Mouse (Mus musculus) heart, postnatal 0 days (tissue): ENCODE results near the gene Panx3. TPM values are rescaled to one million over a fixed set of nuclear protein-coding genes. Genes with fewer than 3 reads are reported as not detected.
A peak's percentile ranks its signal among the peaks of the same experiment; 100 is the strongest.

Source experiments
- ATAC-seq: fragments of 200-750 bp; cut with Nextera tagmentation; 2 replicates; pipeline ENCODE4 v1.8.0; 2017; ENCODE audit warnings: low read depth, moderate number of reproducible peaks, moderate library complexity; ENCODE audit not compliant: insufficient read depth
- DNase-seq: peaks from one replicate; pipeline ENCODE4 v3.0.0-alpha.2; 2016; ENCODE audit warnings: low spot score
- H3K27ac ChIP-seq: fragments of 300-500 bp; sonication (generic); 2 replicates; pipeline ENCODE4 v1.5.1; 2014; ENCODE audit warnings: low read depth, mild to moderate bottlenecking
- H3K27me3 ChIP-seq: fragments of 300-500 bp; sonication (generic); 2 replicates; pipeline ENCODE4 v1.6.1; 2014; ENCODE audit warnings: low read length, mixed read lengths; ENCODE audit not compliant: control insufficient read depth, insufficient read depth
- H3K36me3 ChIP-seq: fragments of 300-500 bp; sonication (generic); replicated peaks from 2 replicates; pipeline ENCODE4 v1.6.1; 2014; ENCODE audit warnings: low read length, mixed read lengths; ENCODE audit not compliant: control insufficient read depth, insufficient read depth
- H3K4me1 ChIP-seq: fragments of 300-500 bp; sonication (generic); 2 replicates; pipeline ENCODE4 v1.6.1; 2014; ENCODE audit warnings: antibody characterized with exemption; ENCODE audit not compliant: control insufficient read depth, insufficient read depth
- H3K4me2 ChIP-seq: fragments of 300-500 bp; sonication (generic); 2 replicates; pipeline ENCODE4 v1.6.1; 2014; ENCODE audit warnings: low read depth, mild to moderate bottlenecking, low read length, moderate library complexity
- H3K4me3 ChIP-seq: fragments of 300-500 bp; sonication (generic); 2 replicates; pipeline ENCODE4 v1.5.1; 2014; ENCODE audit warnings: low read depth, low read length
- H3K9ac ChIP-seq: fragments of 300-500 bp; sonication (generic); replicated peaks from 2 replicates; pipeline ENCODE4 v1.6.1; 2014; ENCODE audit warnings: low read depth, low read length, mixed read lengths
- H3K9me3 ChIP-seq: fragments of 300-500 bp; sonication (generic); replicated peaks from 2 replicates; pipeline ENCODE4 v1.6.1; 2016; ENCODE audit warnings: low read length; ENCODE audit not compliant: control insufficient read depth
- CTCF ChIP-seq: IDR thresholded peaks from 2 replicates; pipeline ENCODE4 v1.5.1; 2016; ENCODE audit warnings: antibody characterized with exemption, control low read depth, low read depth
- EP300 ChIP-seq: IDR thresholded peaks from 2 replicates; pipeline ENCODE4 v1.6.1; 2016; ENCODE audit warnings: antibody characterized with exemption, low read depth
- WGBS: fragments of 180-500 bp; shearing (Covaris S2); extraction: QIAGEN DNeasy Blood & Tissue Kit; methylation state at CpG from one replicate; pipeline ENCODE4 v1.1.7; 2014; 5-methylcytosine and 5-hydroxymethylcytosine counted together
- polyA plus RNA-seq: library from polyadenylated mRNA; unstranded; fragments of >200 nt; fragmentation: Nextera tagmentation; extraction: Ambion mirVana; gene quantifications from 2 replicates; pipeline ENCODE4 v1.2.1, GENCODE M21; 2015
- total RNA-seq: library from RNA; depleted of rRNA; stranded (reverse); fragments of >200 nt; gene quantifications from 2 replicates; pipeline ENCODE4 v1.2.3, GENCODE M21; 2014; ENCODE audit warnings: low replicate concordance

The Panx3 gene
- total and polyA plus RNA-seq, 2 experiments from 2014 or later: not detected

DNA sequence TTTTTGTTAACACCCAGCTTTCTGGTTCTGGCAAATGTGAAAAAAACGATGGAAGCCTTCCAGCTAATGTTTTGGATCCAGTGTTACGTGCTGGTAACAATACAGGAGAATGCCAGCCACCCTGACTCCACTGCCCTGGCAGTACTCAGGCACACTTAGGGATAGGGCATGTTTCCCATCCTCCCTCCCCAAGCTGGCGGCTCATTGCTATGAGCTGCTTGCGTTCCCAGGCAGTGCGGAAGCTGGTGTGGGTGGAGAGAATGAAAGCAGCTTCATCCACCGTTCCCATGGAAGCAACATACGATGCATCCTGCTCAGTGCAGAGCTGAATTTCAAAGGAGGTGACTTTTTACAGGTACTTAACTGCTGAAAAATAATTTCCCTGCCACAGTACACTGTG lies 43.4 kb downstream of the Panx3 start:
- WGBS: 31% methylated on average over 7 of the region's 7 CpGs
- Histone ChIP-seq H3K4me2 (no peak overlapping the region), H3K36me3 (no peaks in the 10 kb centered on the region), H3K4me3 (no peak overlapping the region), H3K27ac (no peak overlapping the region), H3K9me3 (no peaks in the 10 kb centered on the region), H3K27me3 (no peaks in the 10 kb centered on the region), H3K9ac (no peak overlapping the region; the same call in 1 of the 2 replicates), H3K4me1 (peaks cover 5% of the 10 kb centered on the region; the same call in 1 of the 2 replicates)
- ATAC-seq: no peak
- no peak for TF ChIP-seq EP300
- no peak for TF ChIP-seq CTCF
- no peak for DNase-seq

GRCm38 (mm10) chr9:37625129-37625528 lies 43.9 kb downstream of the Panx3 start:
- no peak for DNase-seq
- 68% methylated on average over 3 of the region's 3 CpGs for WGBS
- no peak overlapping the region for H3K27ac ChIP-seq
- no peaks in the 10 kb centered on the region for H3K9me3 ChIP-seq
- H3K9ac ChIP-seq: no peak overlapping the region
- H3K4me2 ChIP-seq: no peak overlapping the region
- H3K4me3 ChIP-seq: no peak overlapping the region
- H3K4me1 ChIP-seq: peaks cover 5% of the 10 kb centered on the region; the same call in 1 of the 2 replicates
- ATAC-seq: no peak
- H3K36me3 ChIP-seq: no peaks in the 10 kb centered on the region
- H3K27me3 ChIP-seq: no peaks in the 10 kb centered on the region
- no peak for TF ChIP-seq CTCF
- TF ChIP-seq EP300: no peak

GRCm38 (mm10) chr9:37624502-37624901 lies 44.5 kb downstream of the Panx3 start:
- Histone ChIP-seq H3K36me3 (no peaks in the 10 kb centered on the region), H3K4me2 (no peak overlapping the region), H3K9ac (no peak overlapping the region), H3K4me1 (peaks cover 5% of the 10 kb centered on the region; the same call in 1 of the 2 replicates), H3K4me3 (no peak overlapping the region), H3K27ac (no peak overlapping the region), H3K27me3 (no peaks in the 10 kb centered on the region), H3K9me3 (no peaks in the 10 kb centered on the region)
- WGBS: 78% methylated on average over 1 of the region's 1 CpGs
- DNase-seq (no peak), ATAC-seq (no peak)
- TF ChIP-seq CTCF (no peak), EP300 (no peak)

DNA sequence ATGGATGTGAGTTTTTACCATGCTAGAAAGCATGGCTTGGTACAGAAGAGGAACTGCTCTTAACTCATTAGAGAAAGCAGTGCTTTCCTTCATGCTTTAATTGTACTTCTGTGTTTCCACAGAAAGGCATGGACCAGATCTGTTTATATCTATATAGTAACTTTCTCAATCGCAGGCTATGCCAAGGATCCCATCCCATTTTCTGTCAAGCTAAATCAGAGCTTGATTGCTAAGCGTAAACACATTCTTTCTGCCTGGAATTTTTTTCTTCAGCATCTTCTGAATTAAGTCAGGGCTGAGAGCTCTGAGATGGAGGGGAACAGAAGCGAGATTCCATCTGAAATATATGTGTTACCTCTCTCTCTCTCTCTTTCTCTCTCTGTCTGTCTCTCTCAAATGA lies 45.1 kb downstream of the Panx3 start:
- ATAC-seq (no peak), DNase-seq (no peak)
- H3K27ac ChIP-seq: no peak overlapping the region
- H3K36me3 ChIP-seq: no peaks in the 10 kb centered on the region
- no peak overlapping the region for H3K4me3 ChIP-seq
- no peak for TF ChIP-seq CTCF
- TF ChIP-seq EP300: no peak
- WGBS: 89% methylated on average over 3 of the region's 3 CpGs
- H3K27me3 ChIP-seq: no peaks in the 10 kb centered on the region
- no peaks in the 10 kb centered on the region for H3K9me3 ChIP-seq
- no peak overlapping the region for H3K9ac ChIP-seq
- no peak overlapping the region for H3K4me2 ChIP-seq
- H3K4me1 ChIP-seq: peaks cover 5% of the 10 kb centered on the region; the same call in 1 of the 2 replicates

- Histone ChIP-seq H3K36me3 (no peaks in the 10 kb centered on the region), H3K4me3 (no peak overlapping the region), H3K27me3 (no peaks in the 10 kb centered on the region), H3K9me3 (no peaks in the 10 kb centered on the region), H3K9ac (no peak overlapping the region), H3K4me1 (0 out of 2 replicates have a peak, but pooled peaks cover 4% of the 10 kb centered on the region), H3K27ac (no peak overlapping the region), H3K4me2 (no peak overlapping the region)
- WGBS: 84% methylated on average over 6 of the region's 6 CpGs
- DNase-seq: no peak
- no peak for TF ChIP-seq EP300
- TF ChIP-seq CTCF: no peak
- no peak for ATAC-seq
Observed at GRCm38 (mm10) chr9:37621290-37621689, 47.7 kb downstream of the Panx3 start.

GRCm38 (mm10) chr9:37616770-37617169 lies 52.3 kb downstream of the Panx3 start:
- 44% methylated on average over 2 of the region's 2 CpGs for WGBS
- ATAC-seq: no peak

More at GRCm38 (mm10) chr9:37616770-37617169, 52.3 kb downstream of the Panx3 start:
- H3K27me3 ChIP-seq: no peaks in the 10 kb centered on the region
- H3K9ac ChIP-seq: no peak overlapping the region
- DNase-seq: no peak
- H3K36me3 ChIP-seq: no peaks in the 10 kb centered on the region
- TF ChIP-seq EP300 (no peak), CTCF (peak; percentile 78)
- no peak overlapping the region for H3K4me2 ChIP-seq
- 0 out of 2 replicates have a peak, but pooled peaks cover 7% of the 10 kb centered on the region for H3K4me1 ChIP-seq
- no peaks in the 10 kb centered on the region for H3K9me3 ChIP-seq
- no peak overlapping the region for H3K27ac ChIP-seq
- H3K4me3 ChIP-seq: no peak overlapping the region
